Mouse (Mus musculus): Measurements from ENCODE around the gene Nxf3. TPM values are rescaled to one million over a fixed set of nuclear protein-coding genes. Genes with fewer than 3 reads are reported as not detected.

Gene Nxf3
- total RNA-seq, 2 experiments from 2014 or later, result 0.15 to 0.22 TPM

DNA sequence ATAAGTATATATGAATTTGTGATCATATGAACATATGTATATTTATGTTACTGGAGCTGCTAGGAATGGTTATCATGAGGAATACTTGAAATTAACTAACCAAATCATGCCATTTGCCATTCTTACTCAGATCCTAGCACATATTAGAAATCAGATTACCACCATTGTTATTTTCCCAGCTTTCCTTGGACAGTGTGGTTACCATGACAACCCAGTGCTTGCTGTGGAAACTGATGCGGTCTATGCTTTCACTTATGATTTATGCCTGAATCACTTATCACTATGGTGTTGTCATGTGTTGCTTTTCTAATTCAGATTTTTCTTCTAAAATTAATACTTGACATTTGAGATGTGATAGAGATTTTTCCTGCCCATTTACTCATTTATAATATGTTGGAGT, 54.7 kb downstream of the Nxf3 start:
- intact Hi-C loops (cut with DNase I), result loop anchor here (5.0 kb wide), 1 partner anchor 33 kb away; no protein-coding TSS in a partner anchor

More for the DNA sequence above, 54.7 kb downstream of the Nxf3 start:
- DNase-seq (ENCODE audit: extremely low spot score in 1 of 2, low spot score in 2 of 2), result no peak

Other genes starting within 250 kb of the Nxf3 start
- gene Gprasp2, start 246.2 kb downstream of the Nxf3 start, total RNA-seq (2021), result 100 to 1,000 TPM; 175 to 191 TPM
- gene Arxes2, start 91.4 kb downstream of the Nxf3 start, total RNA-seq (2021), result 100 to 1,000 TPM; 106 to 108 TPM
- gene Arxes1, start 51.9 kb downstream of the Nxf3 start, total RNA-seq (2021), result 100 to 1,000 TPM in 1 of 2 experiments, 10 to 100 TPM in 1; 85.8 to 109 TPM
- gene Bex2, start 17.0 kb downstream of the Nxf3 start, total RNA-seq (2021), result 100 to 1,000 TPM; 440 to 449 TPM
- 10 to 100 TPM; 42.2 to 47.0 TPM for gene Bex4, start 53.7 kb upstream of the Nxf3 start, total RNA-seq (2021)
- gene Tceal8, start 87.1 kb upstream of the Nxf3 start, total RNA-seq (2021), result 10 to 100 TPM; 36.7 to 51.6 TPM
- 100 to 1,000 TPM in 1 of 2 experiments, 10 to 100 TPM in 1; 98.6 to 110 TPM for gene Tceal5, start 118.6 kb upstream of the Nxf3 start, total RNA-seq (2021)
- gene Tceal7, start 129.5 kb upstream of the Nxf3 start, total RNA-seq (2021), result 1 to 10 TPM; 4.7 to 8.1 TPM
- 100 to 1,000 TPM; 151 to 158 TPM for gene Bex1, start 130.3 kb upstream of the Nxf3 start, total RNA-seq (2021)
- 10 to 100 TPM; 98.1 to 98.8 TPM for gene Tceal9, start 159.8 kb upstream of the Nxf3 start, total RNA-seq (2021)
- 100 to 1,000 TPM; 401 to 439 TPM for gene Bex3, start 185.0 kb upstream of the Nxf3 start, total RNA-seq (2021)